Mouse (Mus musculus): ENCODE measurements around the gene Magoh. TPM values are rescaled to one million over a fixed set of nuclear protein-coding genes. Genes with fewer than 3 reads are reported as not detected.

Magoh gene
- total and polyA plus RNA-seq, 3 experiments, result 165 to 369 (median 217) TPM

- TF ChIP-seq ZKSCAN1 (IDR thresholded peaks at IDR 0.05; ENCODE audit: borderline replicate concordance, low read depth, low read length), result no peak
- no peak for TF ChIP-seq MXI1 (IDR thresholded peaks at IDR 0.05; ENCODE audit: low read depth, low read length)
- no peak for TF ChIP-seq JUND (conservative IDR thresholded peaks at IDR 0.05; ENCODE audit: low read depth, low read length)
- TF ChIP-seq BHLHE40 (IDR thresholded peaks at IDR 0.05; ENCODE audit: low read depth, low read length), result no peak
- no peak for TF ChIP-seq POLR2A (IDR thresholded peaks at IDR 0.05; ENCODE audit: low read depth, low read length)
- TF ChIP-seq USF1 (IDR thresholded peaks at IDR 0.05; ENCODE audit: low read depth, low read length), result no peak
- TF ChIP-seq KAT2A (IDR thresholded peaks at IDR 0.05; ENCODE audit: insufficient replicate concordance, low read length), result no peak
- no peak for TF ChIP-seq ZNF384 (IDR thresholded peaks at IDR 0.05; ENCODE audit: low read depth, low read length)
- TF ChIP-seq TBP (conservative IDR thresholded peaks at IDR 0.05; ENCODE audit: low read depth, low read length), result no peak
- no peak for TF ChIP-seq GABPA (IDR thresholded peaks at IDR 0.05; ENCODE audit: insufficient replicate concordance, low read depth, low read length)
- no peak for TF ChIP-seq EP300 (IDR thresholded peaks at IDR 0.05; ENCODE audit: low read length)
- no peak for TF ChIP-seq MEF2A (IDR thresholded peaks at IDR 0.05; ENCODE audit: borderline replicate concordance, low read depth, low read length)
- no peak for TF ChIP-seq SIN3A (IDR thresholded peaks at IDR 0.05; ENCODE audit: low read length)
- TF ChIP-seq MAFK (IDR thresholded peaks at IDR 0.05; ENCODE audit: insufficient replicate concordance, low read length), result no peak
- no peak for TF ChIP-seq TCF12 (IDR thresholded peaks at IDR 0.05; ENCODE audit: low read depth, low read length)
Measured at GRCm38 (mm10) chr4:107834643-107835314, 44.8 kb upstream of the Magoh start.

GRCm38 (mm10) chr4:107835508-107835909 lies 44.0 kb upstream of the Magoh start:
- H3K27ac ChIP-seq (ENCODE audit: insufficient read depth, low read depth), result no peak overlapping the region
- no peaks in the 10 kb centered on the region for H3K79me2 ChIP-seq (replicated peaks; ENCODE audit: control insufficient read depth, extremely low read depth, insufficient read depth, poor library complexity, severe bottlenecking)
- H3K9me3 ChIP-seq (replicated peaks; ENCODE audit: low read length), result no peaks in the 10 kb centered on the region
- H3K9ac ChIP-seq (ENCODE audit: insufficient read depth, low read depth), result no peak overlapping the region
- dilution Hi-C loops (cut with MboI; ENCODE audit: extremely low pct_ligation_motif_present, extremely low pct_unique_long_range_greater_than_20kb, low sequenced_read_pairs) (no loop called here), in situ Hi-C loops (cut with MboI; ENCODE audit: low pct_ligation_motif_present, low pct_unique_long_range_greater_than_20kb, low sequenced_read_pairs) (loop anchor here (25.0 kb wide), 1 partner anchor 423 kb away; no protein-coding TSS in a partner anchor)
- peaks cover 0 to 25% of the 10 kb centered on the region in 2 experiments; a peak in 2 of 4 replicates for H3K4me1 ChIP-seq (ENCODE audit: control insufficient read depth in 1 of 2, insufficient read depth in 2 of 2)
- no peak for DNase-seq (ENCODE audit: extremely low read depth)
- H3K36me3 ChIP-seq (replicated peaks in 1 of 2; ENCODE audit: control insufficient read depth in 1 of 2, insufficient read depth in 1 of 2, low read length in 1 of 2), result peaks cover 5 to 87% of the 10 kb centered on the region in 2 experiments
- H3K4me2 ChIP-seq (ENCODE audit: insufficient read depth, low read depth, poor library complexity, severe bottlenecking), result no peak overlapping the region
- no peak for TF ChIP-seq ELF1 (IDR thresholded peaks at IDR 0.05; ENCODE audit: low read depth, low read length)
- TF ChIP-seq MAX (IDR thresholded peaks at IDR 0.05; ENCODE audit: low read length), result no peak
- no peak for TF ChIP-seq E2F4 (IDR thresholded peaks at IDR 0.05; ENCODE audit: insufficient replicate concordance, low read depth, low read length)
- no peak for TF ChIP-seq GABPA (IDR thresholded peaks at IDR 0.05; ENCODE audit: insufficient replicate concordance, low read depth, low read length)
- TF ChIP-seq TCF12 (IDR thresholded peaks at IDR 0.05; ENCODE audit: low read depth, low read length), result no peak
- TF ChIP-seq EP300 (IDR thresholded peaks at IDR 0.05; ENCODE audit: low read length), result no peak
- TF ChIP-seq RAD21 (IDR thresholded peaks at IDR 0.05; ENCODE audit: low read depth, low read length), result no peak
- TF ChIP-seq TBP (conservative IDR thresholded peaks at IDR 0.05; ENCODE audit: low read depth, low read length), result no peak
- TF ChIP-seq POLR2A (IDR thresholded peaks at IDR 0.05; ENCODE audit: low read depth, low read length), result no peak
- no peak for TF ChIP-seq ETS1 (conservative IDR thresholded peaks at IDR 0.05; ENCODE audit: low read depth, low read length)
- TF ChIP-seq MYC (IDR thresholded peaks at IDR 0.05; ENCODE audit: low read depth, low read length), result no peak
- no peak for TF ChIP-seq NELFE (IDR thresholded peaks at IDR 0.05; ENCODE audit: low read depth, low read length)
- H3K4me3 ChIP-seq (replicated peaks in 1 of 3; ENCODE audit: low read depth in 2 of 3, low read length in 2 of 3, poor library complexity in 1 of 3), result no peak overlapping the region
- no peaks in the 10 kb centered on the region for H3K27me3 ChIP-seq (replicated peaks)

More at GRCm38 (mm10) chr4:107834643-107835314, 44.8 kb upstream of the Magoh start:
- H3K27me3 ChIP-seq (replicated peaks), result no peaks in the 10 kb centered on the region
- H3K27ac ChIP-seq (ENCODE audit: insufficient read depth, low read depth), result no peak overlapping the region
- H3K79me2 ChIP-seq (replicated peaks; ENCODE audit: control insufficient read depth, extremely low read depth, insufficient read depth, poor library complexity, severe bottlenecking), result no peaks in the 10 kb centered on the region
- DNase-seq (ENCODE audit: extremely low read depth), result no peak
- peaks cover 0 to 32% of the 10 kb centered on the region in 2 experiments; a peak in 2 of 4 replicates for H3K4me1 ChIP-seq (ENCODE audit: control insufficient read depth in 1 of 2, insufficient read depth in 2 of 2)
- no peak overlapping the region for H3K4me3 ChIP-seq (replicated peaks in 1 of 3; ENCODE audit: low read depth in 2 of 3, low read length in 2 of 3, poor library complexity in 1 of 3)
- H3K9ac ChIP-seq (ENCODE audit: insufficient read depth, low read depth), result no peak overlapping the region
- dilution Hi-C loops (cut with MboI; ENCODE audit: extremely low pct_ligation_motif_present, extremely low pct_unique_long_range_greater_than_20kb, low sequenced_read_pairs) (no loop called here), in situ Hi-C loops (cut with MboI; ENCODE audit: low pct_ligation_motif_present, low pct_unique_long_range_greater_than_20kb, low sequenced_read_pairs) (loop anchor here (25.0 kb wide), 1 partner anchor 422 kb away; no protein-coding TSS in a partner anchor)
- H3K4me2 ChIP-seq (ENCODE audit: insufficient read depth, low read depth, poor library complexity, severe bottlenecking), result no peak overlapping the region
- no peaks in the 10 kb centered on the region for H3K9me3 ChIP-seq (replicated peaks; ENCODE audit: low read length)
- H3K36me3 ChIP-seq (replicated peaks in 1 of 2; ENCODE audit: control insufficient read depth in 1 of 2, insufficient read depth in 1 of 2, low read length in 1 of 2), result peaks cover 5 to 88% of the 10 kb centered on the region in 2 experiments
